Mouse (Mus musculus) layer of hippocampus, adult 8-10 months (tissue): ENCODE measurements around the gene Ensa. TPM values are rescaled to one million over a fixed set of nuclear protein-coding genes. Genes with fewer than 3 reads are reported as not detected.

Source experiments
- DNase-seq, 2 experiments: peaks; one replicate each; pipeline ENCODE4 v3.0.0; 2022; ENCODE audit warnings: low spot score in 2 of 2
- total RNA-seq, 4 experiments: library from RNA; stranded (reverse); gene quantifications; 2 replicates each; pipeline ENCODE4 v1.2.4; 2022

Ensa gene
- total RNA-seq, 4 experiments from 2014 or later = 286 to 320 (median 297) TPM

GRCm38 (mm10) chr3:95679551-95679950 lies 54.8 kb downstream of the Ensa start:
- DNase-seq = no peak

- no peak for DNase-seq
These were observed 55.9 kb downstream of the Ensa start for GRCm38 (mm10) chr3:95680673-95681072.

GRCm38 (mm10) chr3:95681365-95681764 lies 56.6 kb downstream of the Ensa start:
- no peak for DNase-seq

Other genes starting within 250 kb of the Ensa start
- gene 4930558C23Rik, start 222.2 kb upstream of the Ensa start, total RNA-seq = not detected
- gene Arnt, start 190.6 kb upstream of the Ensa start, total RNA-seq = 10 to 100 TPM; 35.5 to 53.5 (median 44.7) TPM
- 1 to 10 TPM; 1.9 to 3.2 (median 2.8) TPM for gene Ctsk, start 125.7 kb upstream of the Ensa start, total RNA-seq
- gene Ctss, start 98.2 kb upstream of the Ensa start, total RNA-seq = 100 to 1,000 TPM in 2 of 4 experiments, 10 to 100 TPM in 2; 61.9 to 591 (median 296) TPM
- not detected for gene Hormad1, start 65.3 kb upstream of the Ensa start, total RNA-seq
- gene Golph3l, start 36.1 kb upstream of the Ensa start, total RNA-seq = 10 to 100 TPM; 20.3 to 27.0 (median 21.9) TPM
- gene Mcl1, start 33.8 kb downstream of the Ensa start, total RNA-seq = 10 to 100 TPM; 55.1 to 73.6 (median 61.1) TPM
- gene Adamtsl4, start 62.9 kb downstream of the Ensa start, total RNA-seq = 10 to 100 TPM in 2 of 4 experiments, 1 to 10 TPM in 2; 5.2 to 17.9 (median 10.4) TPM
- gene Ecm1, start 114.6 kb downstream of the Ensa start, total RNA-seq = 10 to 100 TPM in 3 of 4 experiments, 1 to 10 TPM in 1; 9.7 to 13.9 (median 11.8) TPM
- gene Tars2, start 135.2 kb downstream of the Ensa start, total RNA-seq = 10 to 100 TPM; 36.5 to 52.9 (median 41.8) TPM
- gene Rprd2, start 193.9 kb downstream of the Ensa start, total RNA-seq = 10 to 100 TPM; 62.4 to 73.3 (median 71.2) TPM
- 10 to 100 TPM; 35.7 to 46.3 (median 40.5) TPM for gene Prpf3, start 230.9 kb downstream of the Ensa start, total RNA-seq
- 100 to 1,000 TPM; 125 to 159 (median 138) TPM for gene Mrps21, start 246.5 kb downstream of the Ensa start, total RNA-seq